8 mouse cellular contexts compared by ENCODE assay signal in the genomic region with DNA sequence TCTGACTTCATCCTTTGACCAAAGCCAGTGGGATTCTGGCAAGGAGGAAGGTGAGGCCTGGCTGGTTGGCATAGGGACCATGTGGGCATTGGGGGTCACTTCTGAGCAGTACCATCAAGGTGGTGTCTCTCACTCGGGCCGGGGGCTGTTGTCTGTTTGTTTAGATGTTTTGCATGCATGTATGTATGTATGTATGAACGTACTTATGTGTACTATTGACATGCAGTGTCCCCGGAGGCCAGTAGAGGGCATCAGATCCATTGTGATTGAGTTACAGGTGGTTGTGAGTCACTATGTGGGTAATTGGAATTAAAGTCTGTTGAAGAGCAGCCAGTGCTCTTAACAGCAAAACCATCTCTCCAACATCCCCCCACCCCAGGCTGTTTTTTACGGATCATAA. TPM values are rescaled to one million over a fixed set of nuclear protein-coding genes. Genes with fewer than 3 reads are reported as not detected.
DNase-seq lines count a peak whose midpoint lies in the region; ATAC-seq and TF ChIP-seq lines count a peak whose summit lies in the region.
"Had no signal": no experiment of that assay in that cellular context is flagged by ENCODE, and none has a peak within 500 bp of the region (broad histone marks: within the 10 kb centered on the region; RNA-seq: fewer than 3 reads in every experiment).

No protein-coding gene starts in this region.

- DNase-seq in CD4-positive helper T cell, adult 2 months (ENCODE audit: low read depth, low spot score), result peak; percentile 86
- DNase-seq in MEL-GATA-1-ER (ENCODE audit: extremely low read depth, low read depth), result peak; percentile 40
- peak; percentile 85 for DNase-seq in cerebellum, adult 9-10 months
- peak; percentile 35 to 55 for DNase-seq in frontal cortex, postnatal 10 days (ENCODE audit: low spot score in 2 of 2)
- DNase-seq in kidney, postnatal 0 days (ENCODE audit: low spot score), result peak; percentile 90
- peak; percentile 70 for DNase-seq in liver, embryonic 11.5 days (ENCODE audit: low spot score)
- DNase-seq in right cerebral cortex, postnatal 10 days (ENCODE audit: low spot score in 2 of 2), result peak; percentile 67 to 79

- H3K27ac ChIP-seq in kidney, postnatal 0 days, result no peak overlapping the region
- H3K27ac ChIP-seq in liver, embryonic 11.5 days (ENCODE audit: low read depth, low read length), result no peak overlapping the region

- no peak overlapping the region for H3K4me3 ChIP-seq in kidney, postnatal 0 days (replicated peaks; ENCODE audit: low read depth, low read length)
- no peak overlapping the region for H3K4me3 ChIP-seq in liver, embryonic 11.5 days (ENCODE audit: low read depth, low read length)
- H3K4me3 ChIP-seq: megakaryocyte, embryonic 14.5 days had no signal

- ATAC-seq in kidney, postnatal 0 days (replicated peaks; ENCODE audit: low FRiP score, low read depth), result peak; percentile 35; the same call in 1 of the 2 replicates
- ATAC-seq in liver, embryonic 11.5 days (replicated peaks; ENCODE audit: low FRiP score), result no peak

- peak; percentile 95 for TF ChIP-seq CTCF in kidney, postnatal 0 days (IDR thresholded peaks at IDR 0.05; ENCODE audit: low read depth)

- H3K36me3 ChIP-seq in kidney, postnatal 0 days (ENCODE audit: insufficient read depth, low read length), result no peaks in the 10 kb centered on the region
- H3K36me3 ChIP-seq in liver, embryonic 11.5 days (ENCODE audit: control insufficient read depth, insufficient read depth, low read length), result no peaks in the 10 kb centered on the region

- no peak overlapping the region for H3K4me2 ChIP-seq in kidney, postnatal 0 days (ENCODE audit: low read length)
- no peak overlapping the region for H3K4me2 ChIP-seq in liver, embryonic 11.5 days

- H3K27me3 ChIP-seq in kidney, postnatal 0 days (ENCODE audit: insufficient read depth, low read length), result no peaks in the 10 kb centered on the region
- H3K27me3 ChIP-seq in liver, embryonic 11.5 days (replicated peaks; ENCODE audit: control insufficient read depth, insufficient read depth, low read length), result peaks cover 7% of the 10 kb centered on the region

- WGBS in kidney, postnatal 0 days, result 1% methylated on average over 5 of the region's 5 CpGs
- WGBS in liver, embryonic 11.5 days, result 6% methylated on average over 5 of the region's 5 CpGs

- no peaks in the 10 kb centered on the region for H3K9me3 ChIP-seq in kidney, postnatal 0 days (replicated peaks; ENCODE audit: low read length)
- no peaks in the 10 kb centered on the region for H3K9me3 ChIP-seq in liver, embryonic 11.5 days (ENCODE audit: control insufficient read depth, low read length)
- H3K9me3 ChIP-seq: megakaryocyte, embryonic 14.5 days had no signal

- H3K4me1 ChIP-seq in kidney, postnatal 0 days (replicated peaks; ENCODE audit: insufficient read depth, low read length), result no peaks in the 10 kb centered on the region
- peaks cover 4% of the 10 kb centered on the region; the same call in 1 of the 2 replicates for H3K4me1 ChIP-seq in liver, embryonic 11.5 days (replicated peaks; ENCODE audit: control insufficient read depth, insufficient read depth, low read length)

- no peak overlapping the region for H3K9ac ChIP-seq in kidney, postnatal 0 days (ENCODE audit: low read depth, low read length)
- no peak overlapping the region for H3K9ac ChIP-seq in liver, embryonic 11.5 days (ENCODE audit: low read depth, low read length)

RNA-seq across cellular contexts. Expression of a gene that starts 15.7 kb away (rescaled TPM):
- polyA plus RNA-seq in kidney, postnatal 0 days (2015; fragmentation: Nextera tagmentation; extraction: Ambion mirVana), result 9.8 and 10.1 TPM in 2 replicates
- polyA plus RNA-seq in liver, embryonic 11.5 days (2014; fragmentation: Nextera tagmentation; extraction: Ambion mirVana), result 4.4 and 5.8 TPM in 2 replicates

RNA-seq across cellular contexts. Expression of a gene that starts 15.7 kb away (rescaled TPM):
- polyA plus RNA-seq in kidney, postnatal 0 days (2015; fragmentation: Nextera tagmentation; extraction: Ambion mirVana), result 8.0 and 8.3 TPM in 2 replicates
- 4.3 and 5.1 TPM in 2 replicates for polyA plus RNA-seq in liver, embryonic 11.5 days (2014; fragmentation: Nextera tagmentation; extraction: Ambion mirVana)

RNA-seq across cellular contexts. Expression of a gene that starts 32.1 kb away (rescaled TPM):
- 0.99 and 1.2 TPM in 2 replicates for polyA plus RNA-seq in kidney, postnatal 0 days (2015; fragmentation: Nextera tagmentation; extraction: Ambion mirVana)
- 0.32 and 0.37 TPM in 2 replicates for polyA plus RNA-seq in liver, embryonic 11.5 days (2014; fragmentation: Nextera tagmentation; extraction: Ambion mirVana)

RNA-seq across cellular contexts. Expression of a gene that starts 39.7 kb away (rescaled TPM):
- polyA plus RNA-seq in kidney, postnatal 0 days (2015; fragmentation: Nextera tagmentation; extraction: Ambion mirVana), result 260 and 285 TPM in 2 replicates
- 403 and 404 TPM in 2 replicates for polyA plus RNA-seq in liver, embryonic 11.5 days (2014; fragmentation: Nextera tagmentation; extraction: Ambion mirVana)

RNA-seq across cellular contexts. Expression of a gene that starts 53.3 kb away (rescaled TPM):
- polyA plus RNA-seq in kidney, postnatal 0 days (2015; fragmentation: Nextera tagmentation; extraction: Ambion mirVana), result 8.8 and 10.0 TPM in 2 replicates
- polyA plus RNA-seq in liver, embryonic 11.5 days (2014; fragmentation: Nextera tagmentation; extraction: Ambion mirVana), result 7.6 and 8.0 TPM in 2 replicates

Comparison
In these comparisons a context has a peak if more than half of its experiments do, and no peak if none do; other contexts are left out.
1. DNase-seq: peak in every context shown above with its lines; median percentile 90 in kidney, postnatal 0 days; 86 in CD4-positive helper T cell, adult 2 months; 85 in cerebellum, adult 9-10 months; 73 in right cerebral cortex, postnatal 10 days; 70 in liver, embryonic 11.5 days; 45 in frontal cortex, postnatal 10 days; 40 in MEL-GATA-1-ER.